Mouse (Mus musculus) left cerebral cortex, adult 8-10 months (tissue): ENCODE results near the gene Fndc8. TPM values are rescaled to one million over a fixed set of nuclear protein-coding genes. Genes with fewer than 3 reads are reported as not detected.
A peak's percentile ranks its signal among the peaks of the same experiment; 100 is the strongest.

Source experiments
- DNase-seq, 2 experiments: peaks; one replicate each; pipeline ENCODE4 v3.0.0; 2022; ENCODE audit warnings: low spot score in 2 of 2
- total RNA-seq, 4 experiments: library from RNA; stranded (reverse); gene quantifications; 2 replicates each; pipeline ENCODE4 v1.2.4; 2022

The Fndc8 gene
- total RNA-seq, 4 experiments from 2014 or later = not detected

DNA sequence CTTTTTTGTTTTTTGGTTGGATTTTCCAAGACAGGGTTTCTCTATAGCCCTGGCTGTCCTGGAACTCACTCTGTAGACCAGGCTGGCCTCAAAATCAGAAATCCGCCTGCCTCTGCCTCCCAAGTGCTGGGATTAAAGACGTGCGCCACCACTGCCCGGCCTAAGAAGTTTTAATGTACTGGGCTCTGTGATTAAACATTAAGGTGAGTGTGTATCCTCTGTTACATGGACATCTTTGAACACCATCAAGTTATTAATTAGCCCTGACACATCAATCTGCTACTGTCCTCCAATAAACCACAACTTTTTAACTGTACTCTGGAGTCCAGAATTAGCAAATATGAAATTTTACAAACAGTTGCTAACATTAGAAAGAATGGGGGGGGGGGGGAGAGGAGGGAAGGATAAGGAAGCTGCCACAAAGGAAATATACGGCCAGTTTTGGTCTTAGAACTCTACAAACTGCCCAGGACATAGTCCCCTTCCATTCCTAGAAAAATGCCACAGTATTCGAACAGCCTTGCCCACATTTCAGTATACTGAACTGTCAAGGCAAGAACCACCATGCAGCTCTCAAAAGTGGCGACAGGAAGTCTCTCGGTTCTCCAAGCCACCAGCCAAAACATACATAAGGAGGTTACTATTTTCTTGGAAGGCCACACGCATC, 22.3 kb upstream of the Fndc8 start:
- DNase-seq = no peak

GRCm38 (mm10) chr11:82870173-82871030, 21.5 kb upstream of the Fndc8 start:
- DNase-seq = peak; percentile 31 to 45

DNA sequence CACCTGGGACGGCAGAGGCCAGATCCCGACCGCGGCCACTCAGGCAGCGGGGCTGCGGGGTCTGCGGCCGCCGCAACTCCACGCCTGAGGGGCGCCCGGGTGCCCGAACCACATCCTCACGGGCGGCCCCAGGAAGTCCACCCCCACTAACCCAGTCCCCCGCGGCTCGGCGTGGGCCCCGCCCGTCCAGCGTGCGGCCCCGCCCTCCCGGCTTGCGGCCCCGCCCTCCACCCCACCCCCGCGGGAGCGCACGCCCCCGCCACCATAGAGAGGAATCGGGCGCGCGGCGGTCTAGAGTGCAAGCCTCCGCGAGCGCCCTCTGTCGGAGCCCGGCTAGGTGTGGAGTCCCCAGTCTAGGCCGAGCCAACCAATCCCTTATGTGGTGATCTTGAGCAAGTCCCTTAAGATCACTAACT, 20.9 kb upstream of the Fndc8 start, which contains the start of gene Rffl:
Gene Rffl, minus strand, starts transcription at position 180 of the 416 bp plus-strand sequence.
- DNase-seq = peak; percentile 79 to 85

DNA sequence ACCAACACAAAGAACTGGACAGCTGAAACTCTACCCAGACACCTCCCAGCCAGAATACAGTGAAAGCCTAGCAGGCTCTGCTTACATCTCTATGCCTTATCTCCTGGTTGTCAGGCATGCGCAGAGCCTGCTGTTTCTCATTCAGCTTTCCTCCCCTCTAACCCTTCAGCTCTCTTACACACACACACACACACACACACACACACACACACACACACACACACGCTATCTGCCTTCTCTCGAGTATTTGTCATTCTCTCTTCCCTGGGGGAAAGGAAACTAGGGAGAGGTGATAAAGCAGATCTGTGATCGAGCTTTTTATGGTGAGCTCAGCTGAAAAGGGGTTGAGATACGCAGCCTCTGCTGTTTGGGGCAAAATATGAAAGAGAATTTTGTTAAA, 17.0 kb upstream of the Fndc8 start:
- DNase-seq = no peak

DNA sequence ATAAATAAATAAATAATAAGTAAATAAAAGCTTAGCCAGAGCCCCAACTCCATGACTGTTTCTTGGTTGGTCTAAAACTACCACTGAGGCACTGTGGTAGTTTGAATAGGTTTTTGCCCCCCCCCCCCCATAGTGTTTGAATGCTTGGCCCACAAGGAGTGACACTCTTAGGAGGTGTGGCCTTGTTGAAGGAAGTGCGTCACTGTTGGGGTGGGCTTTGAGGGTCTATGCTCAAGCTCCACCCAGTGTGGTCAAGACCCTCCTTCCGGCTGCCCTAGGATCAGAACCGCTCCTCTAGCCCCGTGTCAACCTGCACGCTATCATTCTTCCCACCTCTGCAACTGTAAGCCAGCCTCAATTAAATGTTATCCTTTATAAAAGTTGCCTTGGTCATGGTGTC, 16.3 kb upstream of the Fndc8 start:
- DNase-seq = no peak

DNA sequence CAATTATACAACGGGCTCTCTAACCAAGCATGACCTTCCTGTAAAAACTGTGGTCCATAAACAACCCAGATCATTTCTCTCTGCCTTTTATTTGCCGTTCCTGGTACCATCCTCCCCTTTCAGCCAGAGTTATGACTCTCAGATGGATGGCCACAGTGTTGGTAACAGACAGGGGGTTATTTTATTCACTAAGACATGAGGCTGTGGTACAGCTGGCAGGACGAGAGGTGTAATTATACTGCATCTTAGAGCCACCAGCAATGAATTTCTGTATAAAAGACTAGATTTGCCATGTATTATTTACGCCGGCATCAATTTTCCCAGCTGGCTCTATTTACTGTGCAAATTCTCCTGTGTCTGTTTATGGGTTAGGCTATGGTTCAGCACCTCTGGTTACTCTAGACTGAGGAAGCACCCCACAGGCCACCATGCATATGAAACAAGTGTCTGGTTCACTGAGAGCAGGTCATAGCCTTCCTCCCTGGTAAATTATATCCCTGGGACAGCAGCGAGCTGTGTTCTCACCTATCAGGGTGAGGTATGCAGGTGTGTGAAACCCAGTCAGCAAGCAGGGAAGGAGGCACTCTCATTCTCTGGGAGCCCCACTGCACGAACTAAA, 14.1 kb upstream of the Fndc8 start:
- DNase-seq = no peak

GRCm38 (mm10) chr11:82883180-82883579, 8.7 kb upstream of the Fndc8 start:
- no peak for DNase-seq

DNA sequence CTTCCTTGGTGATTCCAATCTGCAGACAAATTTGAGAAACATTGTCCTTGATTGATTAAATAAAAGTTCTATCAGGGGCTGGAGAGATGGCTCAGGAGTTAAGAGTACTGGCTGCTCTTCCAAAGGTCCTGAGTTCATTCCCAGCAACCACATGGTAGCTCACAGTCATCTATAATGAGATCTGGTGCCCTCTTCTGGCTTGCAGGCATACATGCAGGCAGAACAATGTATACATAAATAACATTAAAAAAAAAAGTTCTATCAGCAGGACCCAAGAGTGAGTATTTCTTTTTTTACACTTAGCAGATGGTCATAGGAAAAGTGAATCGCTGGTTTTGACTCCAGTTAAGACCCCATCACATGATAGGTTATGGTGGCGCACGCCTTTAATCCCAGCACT, 5.4 kb upstream of the Fndc8 start:
- no peak for DNase-seq

DNA sequence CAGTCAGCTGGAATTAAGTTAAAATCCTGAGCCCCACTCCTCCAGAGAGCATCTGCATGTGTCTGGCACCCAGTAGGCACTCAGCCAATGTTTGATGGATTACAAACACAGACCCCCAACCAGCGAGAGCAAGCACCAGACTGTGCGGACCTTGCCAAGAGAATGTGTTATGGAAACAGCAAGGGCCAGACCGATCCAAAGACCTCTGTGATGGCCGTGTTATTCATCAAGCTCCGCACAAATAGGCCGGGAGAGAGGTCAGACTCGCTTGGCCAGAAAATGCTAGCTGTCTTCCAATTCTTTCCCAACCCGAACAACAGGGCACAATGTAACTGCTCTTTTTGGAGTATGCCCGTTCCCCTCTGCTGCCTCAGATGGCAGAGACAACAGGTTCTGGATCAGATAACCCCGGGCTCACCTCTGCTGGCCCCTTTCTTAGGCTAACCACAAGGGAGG, 3.4 kb upstream of the Fndc8 start:
- no peak for DNase-seq

- DNase-seq = no peak
Observed at GRCm38 (mm10) chr11:82889524-82890341, 2.2 kb upstream of the Fndc8 start.

GRCm38 (mm10) chr11:82890342-82890762, 1.6 kb upstream of the Fndc8 start, which contains the start of gene Rad51d:
Rad51d (minus strand) TSS chr11:82890614.
- peak; percentile 87 for DNase-seq

GRCm38 (mm10) chr11:82897478-82897877, 5.6 kb downstream of the Fndc8 start:
- no peak for DNase-seq

- DNase-seq = no peak
Observed at GRCm38 (mm10) chr11:82899720-82900119, 7.8 kb downstream of the Fndc8 start.

DNA sequence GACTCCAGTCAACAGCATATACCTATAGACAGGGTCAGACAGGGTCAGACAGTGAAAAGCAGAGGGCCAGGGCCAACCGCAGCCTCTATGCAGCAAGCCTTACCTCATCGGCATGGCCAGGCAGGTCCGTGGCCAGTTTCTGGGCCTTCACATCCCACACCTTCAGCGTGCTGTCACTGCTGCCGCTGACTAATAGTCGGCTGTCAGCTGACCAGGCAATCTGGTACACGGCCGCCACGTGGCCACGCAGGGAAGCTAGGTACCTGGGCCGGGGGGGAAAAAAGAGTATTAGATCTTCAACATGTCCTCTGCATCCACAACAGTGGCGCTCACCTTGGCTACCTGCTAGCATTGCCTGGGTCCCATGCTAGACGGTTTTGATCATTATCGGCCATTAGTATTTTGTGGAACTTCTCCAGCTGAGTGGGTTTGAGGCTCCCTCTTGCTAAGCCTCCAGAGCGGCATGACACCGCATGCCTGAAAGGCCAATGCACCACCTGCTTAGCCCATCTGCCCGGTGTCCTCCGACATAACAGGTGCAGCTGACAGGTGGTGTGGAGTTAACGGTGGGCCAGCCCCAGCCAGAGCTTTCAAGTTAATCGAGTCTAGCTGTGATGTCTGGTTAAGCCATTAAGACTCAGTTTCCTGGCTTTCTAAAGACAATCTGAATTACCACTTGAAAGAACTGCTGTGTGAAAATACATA, 9.8 kb downstream of the Fndc8 start:
- DNase-seq = no peak

DNA sequence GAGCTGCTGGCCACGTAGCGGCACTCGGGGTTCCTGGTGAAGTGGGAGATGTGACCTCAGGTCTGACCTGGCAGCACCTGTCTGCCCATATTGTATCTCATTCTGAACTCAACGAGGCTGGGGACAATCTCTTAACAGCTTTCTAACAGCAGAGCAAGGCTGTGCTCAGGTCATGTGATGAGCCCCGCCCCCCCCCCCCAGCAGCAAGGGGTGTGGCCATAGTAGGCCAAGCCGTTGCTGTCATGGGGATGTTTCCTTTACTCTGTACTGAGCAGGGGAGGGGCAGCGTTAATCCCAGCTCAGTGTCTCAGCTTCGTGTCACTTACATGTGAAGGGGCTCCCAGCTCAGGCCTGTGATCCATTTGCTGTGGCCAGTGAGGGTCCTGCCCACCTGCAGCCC, 13.0 kb downstream of the Fndc8 start:
- DNase-seq = no peak

DNA sequence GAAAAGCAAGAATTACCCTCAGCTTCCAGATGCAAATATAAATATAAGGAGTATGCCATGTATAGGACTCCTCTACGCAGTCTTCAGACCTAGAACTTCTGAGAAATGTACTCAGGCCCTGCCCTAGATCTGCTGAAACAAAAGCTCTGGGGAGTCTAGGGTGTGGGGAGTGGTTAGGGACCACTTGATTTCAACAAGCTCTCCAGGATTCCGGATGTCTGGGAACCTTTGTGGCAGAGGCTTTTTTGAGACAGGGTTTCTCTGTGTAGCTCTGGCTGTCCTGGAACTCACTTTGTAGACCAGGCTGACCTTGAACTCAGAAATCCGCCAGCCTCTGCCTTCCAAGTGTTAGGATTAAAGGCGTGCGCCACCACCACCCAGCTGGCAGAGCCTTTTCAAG, 13.9 kb downstream of the Fndc8 start:
- no peak for DNase-seq

- DNase-seq = peak; percentile 80 to 94
Observed at GRCm38 (mm10) chr11:82907651-82908607, 16.0 kb downstream of the Fndc8 start, which contains the start of gene Nle1. Nle1 (minus strand) TSS chr11:82908411.

DNA sequence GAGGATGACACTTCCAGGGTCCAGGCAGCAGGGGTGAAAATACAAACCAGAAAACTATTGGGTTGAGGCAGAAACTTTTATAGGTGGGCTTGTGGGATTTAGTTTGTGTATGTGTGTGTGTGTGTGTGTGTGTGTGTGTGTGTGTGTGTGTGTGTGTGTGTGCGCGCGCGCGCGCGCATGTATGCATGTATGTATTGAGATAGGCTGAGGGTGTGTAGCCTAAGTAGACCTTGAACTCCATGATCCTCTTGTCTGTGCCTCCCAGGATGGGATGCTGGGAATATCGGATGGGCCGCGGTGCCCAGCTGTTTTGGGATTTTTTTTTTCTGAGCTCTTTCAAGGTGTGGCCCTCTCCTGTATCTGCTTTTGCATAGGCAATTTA, 16.7 kb downstream of the Fndc8 start:
- DNase-seq = no peak

- no peak for DNase-seq
Observed at GRCm38 (mm10) chr11:82910250-82910649, 18.3 kb downstream of the Fndc8 start, which contains the start of gene Unc45b. Unc45b (plus strand) TSS chr11:82910550.
